23 mouse cellular contexts compared by ENCODE assay signal in the genomic region with DNA sequence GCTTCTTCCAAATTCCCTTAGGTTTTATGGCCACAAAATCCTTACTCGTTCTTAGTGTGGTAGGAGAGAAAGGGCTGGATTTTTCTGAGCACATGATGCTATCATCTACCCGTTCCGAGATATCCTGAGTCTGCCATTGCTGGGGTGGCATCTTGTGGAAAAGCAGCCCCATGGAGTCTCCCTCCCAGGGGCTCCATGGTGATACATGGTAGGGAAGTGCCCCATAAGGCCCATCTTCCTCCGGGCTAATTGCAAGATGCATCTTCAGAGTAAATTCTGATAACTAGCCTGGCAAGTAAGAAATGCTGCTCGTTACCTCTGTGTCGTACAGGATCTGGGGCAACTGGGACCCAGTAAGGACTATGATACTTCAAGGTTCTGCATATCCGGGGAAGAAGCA.
"Had no signal": no experiment of that assay in that cellular context is flagged by ENCODE, and none has a peak within 500 bp of the region (broad histone marks: within the 10 kb centered on the region; RNA-seq: fewer than 3 reads in every experiment).

No protein-coding gene starts in this region.

- H3K4me1 ChIP-seq: liver, embryonic 12.5 days; liver, embryonic 15.5 days; megakaryocyte, embryonic 14.5 days; stomach, embryonic 15.5 days had no signal

- H3K36me3 ChIP-seq: kidney, embryonic 15.5 days; limb, embryonic 13.5 days; liver, embryonic 12.5 days; liver, embryonic 15.5 days; lung, embryonic 15.5 days; midbrain, embryonic 10.5 days; midbrain, embryonic 13.5 days; neural tube, embryonic 13.5 days; stomach, embryonic 15.5 days had no signal

- H3K9ac ChIP-seq: kidney, embryonic 15.5 days; limb, embryonic 13.5 days; liver, embryonic 12.5 days; liver, embryonic 15.5 days; lung, embryonic 15.5 days; midbrain, embryonic 13.5 days; neural tube, embryonic 13.5 days; stomach, embryonic 15.5 days had no signal

- H3K27ac ChIP-seq: kidney, embryonic 15.5 days; left cerebral cortex, adult 2 months; limb, embryonic 13.5 days; liver, embryonic 12.5 days; liver, embryonic 15.5 days; lung, embryonic 15.5 days; midbrain, embryonic 10.5 days; midbrain, embryonic 13.5 days; neural tube, embryonic 13.5 days; stomach, embryonic 15.5 days had no signal

- DNase-seq: kidney, postnatal 10 days; kidney, postnatal 36 days; layer of hippocampus, postnatal 36 days; liver; lung, adult 18-20 months; lung, postnatal 10 days; lung, postnatal 36 days; retina, postnatal 1 day; right cerebral cortex, postnatal 25 days; spleen, adult 18-20 months; thymus, postnatal 25 days had no signal

- H3K4me2 ChIP-seq: kidney, embryonic 15.5 days; limb, embryonic 13.5 days; liver, embryonic 12.5 days; liver, embryonic 15.5 days; lung, embryonic 15.5 days; midbrain, embryonic 13.5 days; neural tube, embryonic 13.5 days; stomach, embryonic 15.5 days had no signal

- ATAC-seq: liver, embryonic 12.5 days; midbrain, embryonic 13.5 days had no signal

- H3K27me3 ChIP-seq: kidney, embryonic 15.5 days; limb, embryonic 13.5 days; liver, embryonic 12.5 days; liver, embryonic 15.5 days; lung, embryonic 15.5 days; midbrain, embryonic 13.5 days; neural tube, embryonic 13.5 days; stomach, embryonic 15.5 days had no signal

- H3K4me3 ChIP-seq: kidney, embryonic 15.5 days; left cerebral cortex, adult 2 months; limb, embryonic 13.5 days; liver, embryonic 12.5 days; liver, embryonic 15.5 days; lung, embryonic 15.5 days; megakaryocyte, embryonic 14.5 days; midbrain, embryonic 10.5 days; midbrain, embryonic 13.5 days; myocyte; neural tube, embryonic 13.5 days; stomach, embryonic 15.5 days had no signal

- H3K9me3 ChIP-seq: kidney, embryonic 15.5 days; limb, embryonic 13.5 days; liver, embryonic 12.5 days; liver, embryonic 15.5 days; lung, embryonic 15.5 days; midbrain, embryonic 10.5 days; midbrain, embryonic 13.5 days; neural tube, embryonic 13.5 days; stomach, embryonic 15.5 days had no signal
